Mouse (Mus musculus): ENCODE data around the gene Hdgfl2.
A peak's percentile ranks its signal among the peaks of the same experiment; 100 is the strongest.
"Not testable (repeated sequence)": the region's sequence is repeated elsewhere in the genome, so short reads cannot be mapped to it uniquely, and the experiment has no call there.

The Hdgfl2 gene

DNA sequence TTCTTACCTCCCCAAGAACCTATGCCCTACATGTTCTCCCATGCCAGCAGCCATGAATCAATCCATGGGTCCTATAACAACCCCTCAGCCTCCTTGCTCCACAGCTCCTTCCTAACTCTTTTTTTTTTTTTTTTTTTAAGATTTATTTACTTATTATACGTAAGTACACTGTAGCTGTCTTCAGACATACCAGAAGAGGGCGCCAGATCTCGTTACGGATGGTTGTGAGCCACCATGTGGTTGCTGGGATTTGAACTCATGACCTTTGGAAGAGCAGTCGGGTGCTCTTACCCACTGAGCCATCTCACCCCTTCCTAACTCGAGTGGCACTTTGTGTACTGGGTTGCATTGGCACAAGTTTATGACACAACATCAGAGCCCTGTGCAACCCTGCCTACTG is 13.7 kb upstream of the Hdgfl2 start:
- not testable (repeated sequence) for DNase-seq

DNA sequence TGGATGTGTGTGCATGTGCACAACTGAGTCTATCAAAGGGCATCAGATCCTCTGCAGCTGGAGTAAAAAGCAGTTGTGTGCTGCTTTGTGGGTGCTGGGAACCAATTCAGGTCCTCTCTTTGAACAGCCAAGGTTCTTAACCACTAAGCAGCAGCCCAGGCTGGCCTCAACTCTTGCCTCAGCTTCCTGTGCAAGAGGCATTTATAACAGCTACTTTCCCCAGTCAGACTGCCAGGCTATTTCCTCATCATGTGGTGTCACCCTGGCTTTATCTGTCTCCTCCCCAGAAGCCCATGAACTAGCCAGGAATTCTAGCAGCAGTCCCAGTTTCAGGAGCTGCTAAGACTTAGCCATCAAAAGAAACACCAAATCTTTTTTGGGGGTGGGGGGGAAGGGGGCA is 13.0 kb upstream of the Hdgfl2 start:
- DNase-seq, result no peak

DNA sequence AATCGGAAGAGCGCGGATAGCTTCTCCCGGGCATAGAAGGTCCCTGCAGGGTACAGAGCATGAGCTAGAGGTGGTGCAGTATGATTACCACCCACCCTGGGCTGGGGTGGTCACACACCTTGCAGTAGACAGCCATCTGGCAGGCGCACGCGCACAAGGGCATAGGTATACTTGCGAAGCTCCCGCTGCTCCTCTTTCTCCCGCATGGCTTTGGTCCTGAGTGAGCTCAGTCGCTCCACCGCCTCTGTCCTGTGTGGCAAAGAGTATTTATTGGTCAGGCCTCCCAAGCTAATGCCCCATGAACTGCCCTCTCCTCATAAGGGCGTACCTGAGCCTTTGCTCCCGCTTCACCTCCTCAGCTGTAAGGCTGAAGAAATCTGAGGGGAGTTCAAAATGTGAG is 10.4 kb upstream of the Hdgfl2 start:
- no peak for DNase-seq

DNA sequence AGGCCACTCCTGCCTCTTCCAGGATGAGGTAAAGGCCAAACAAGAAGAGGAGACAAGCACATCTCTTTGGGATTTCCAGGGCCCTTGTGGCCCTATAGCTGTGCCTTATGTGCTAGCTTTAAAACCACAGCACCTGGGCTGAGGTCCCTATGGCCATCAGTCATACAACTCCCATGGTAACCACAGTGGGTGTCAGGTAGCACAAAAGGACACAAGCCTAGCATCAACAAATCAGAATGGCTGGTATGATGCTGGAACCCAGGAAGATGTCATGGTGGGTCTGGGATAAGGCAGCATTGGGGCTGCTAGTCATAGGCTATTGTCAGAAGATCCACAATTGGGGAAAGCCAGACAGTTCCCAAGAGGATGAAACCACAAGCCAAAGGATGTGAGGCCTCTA is 8.3 kb upstream of the Hdgfl2 start:
- no peak for DNase-seq

DNA sequence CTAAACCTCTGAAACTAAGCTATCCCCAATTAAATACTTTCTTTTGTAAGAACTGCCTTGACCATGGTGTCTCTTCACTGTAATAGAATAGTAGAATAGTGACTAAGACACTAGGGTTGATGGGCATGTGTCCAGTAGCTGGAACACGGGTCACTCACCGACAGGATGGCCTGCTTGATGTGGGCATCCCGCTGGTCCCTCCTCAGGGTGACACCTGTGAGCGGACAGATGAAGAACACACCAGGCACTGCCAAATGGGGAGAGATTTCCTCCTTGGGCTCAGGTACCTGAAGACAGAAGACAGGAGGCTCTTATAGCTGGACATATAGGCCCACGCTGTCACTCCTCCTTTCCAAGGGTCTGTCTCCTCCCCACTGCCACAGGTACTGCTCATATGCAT is 7.2 kb upstream of the Hdgfl2 start:
- DNase-seq, result no peak

DNA sequence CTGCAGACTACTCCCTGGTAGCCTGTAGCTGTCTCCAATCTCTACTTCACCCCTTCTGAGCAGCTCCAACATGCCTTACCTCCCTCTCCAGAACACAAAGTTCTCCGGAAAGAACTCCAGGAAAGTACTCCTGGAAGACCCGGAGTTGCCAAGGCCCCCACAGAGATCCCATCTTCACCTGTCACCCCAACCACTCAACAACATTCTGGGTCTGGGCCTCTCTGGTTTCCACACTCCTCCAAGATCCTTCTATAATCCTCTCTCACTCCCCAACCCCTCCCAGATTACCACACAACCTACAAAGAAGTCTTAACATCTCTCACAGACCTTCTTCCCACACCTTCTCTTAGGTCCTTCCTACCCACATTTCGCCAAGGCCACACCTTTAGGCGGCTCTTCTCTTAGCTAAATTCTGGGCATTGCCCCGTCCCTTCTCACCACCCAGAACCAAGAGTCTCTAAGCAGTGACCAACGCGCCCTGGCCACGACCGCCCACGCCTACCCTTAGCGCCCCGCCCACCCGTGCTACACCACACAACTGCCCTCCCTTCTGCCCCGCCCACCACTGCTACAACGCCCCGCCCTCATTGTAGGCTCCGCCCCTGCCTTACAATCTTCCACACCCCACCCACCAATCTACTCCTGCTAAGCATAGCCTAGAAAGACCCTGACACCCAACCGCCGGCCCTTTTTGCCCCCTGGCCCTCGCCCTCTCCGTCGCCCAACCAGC is 5.2 kb upstream of the Hdgfl2 start:
- peak; percentile 73 for DNase-seq

GRCm38 (mm10) chr17:56074827-56075208 is 4.6 kb upstream of the Hdgfl2 start, which contains the start of gene Ubxn6:
Ubxn6 (minus strand) TSS chr17:56075028.
- DNase-seq, result peak; percentile 94

DNA sequence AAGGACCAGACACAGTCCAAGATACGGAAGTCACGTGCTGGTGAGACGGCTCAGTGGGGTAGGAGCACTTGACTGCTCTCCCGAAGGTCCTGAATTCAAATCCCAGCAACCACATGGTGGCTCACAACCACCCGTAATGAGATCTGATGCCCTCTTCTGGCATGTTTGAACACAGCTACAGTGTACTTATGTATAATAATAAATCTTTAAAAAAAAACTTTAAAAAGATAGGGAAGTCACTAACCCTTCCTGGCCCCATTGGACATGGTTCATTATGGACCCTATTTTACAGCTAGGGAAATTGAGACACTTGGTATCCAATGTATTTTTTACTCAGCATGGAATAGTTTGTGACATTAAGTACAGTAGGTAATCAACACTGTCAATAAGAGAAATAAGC is 1.9 kb upstream of the Hdgfl2 start:
- no peak for DNase-seq

GRCm38 (mm10) chr17:56078361-56078760 is 1.1 kb upstream of the Hdgfl2 start:
- peak; percentile 47 for DNase-seq

DNA sequence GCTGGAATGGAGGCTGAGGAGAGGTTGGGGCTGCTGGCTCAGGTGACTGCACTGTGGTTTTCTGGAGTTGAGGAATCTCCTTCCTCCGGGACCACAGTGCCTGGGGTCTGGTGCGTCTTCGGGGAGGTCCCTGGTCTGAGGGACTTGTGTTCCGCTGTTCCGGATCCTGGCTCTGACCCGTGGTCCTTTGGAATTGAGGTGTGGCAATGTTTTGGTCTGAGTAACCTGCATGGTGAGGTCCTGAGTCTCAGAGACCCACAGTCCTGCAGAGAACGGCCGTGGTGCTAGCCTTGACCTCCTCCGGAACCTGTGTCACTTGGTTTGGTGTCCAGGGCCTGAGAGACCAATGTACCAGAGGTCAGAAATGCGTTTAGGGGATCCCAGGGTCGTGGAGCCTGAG is 487 bp downstream of the Hdgfl2 start:
- DNase-seq, result peak; percentile 46

GRCm38 (mm10) chr17:56080781-56081585 is 1.5 kb downstream of the Hdgfl2 start:
- DNase-seq, result no peak

DNA sequence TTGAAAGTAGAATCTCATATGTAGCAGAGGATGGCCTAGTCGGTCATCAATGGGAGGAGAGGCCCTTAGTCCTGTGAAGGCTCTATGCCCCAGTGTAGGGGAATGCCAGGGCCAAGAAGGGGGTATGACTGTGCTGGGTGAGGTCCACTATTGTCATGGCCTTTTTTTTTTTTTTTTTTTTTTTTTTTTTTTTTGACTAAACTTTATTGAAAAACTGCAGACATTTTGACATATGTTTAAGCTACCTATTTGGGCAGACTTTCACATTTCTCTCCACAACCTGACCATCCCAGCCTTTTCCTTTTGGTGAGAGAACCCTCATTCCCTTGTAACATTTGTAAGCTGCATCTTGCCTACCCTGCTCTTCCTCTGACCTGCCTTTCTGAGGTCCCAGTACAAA is 12.9 kb downstream of the Hdgfl2 start:
- DNase-seq, result no peak

DNA sequence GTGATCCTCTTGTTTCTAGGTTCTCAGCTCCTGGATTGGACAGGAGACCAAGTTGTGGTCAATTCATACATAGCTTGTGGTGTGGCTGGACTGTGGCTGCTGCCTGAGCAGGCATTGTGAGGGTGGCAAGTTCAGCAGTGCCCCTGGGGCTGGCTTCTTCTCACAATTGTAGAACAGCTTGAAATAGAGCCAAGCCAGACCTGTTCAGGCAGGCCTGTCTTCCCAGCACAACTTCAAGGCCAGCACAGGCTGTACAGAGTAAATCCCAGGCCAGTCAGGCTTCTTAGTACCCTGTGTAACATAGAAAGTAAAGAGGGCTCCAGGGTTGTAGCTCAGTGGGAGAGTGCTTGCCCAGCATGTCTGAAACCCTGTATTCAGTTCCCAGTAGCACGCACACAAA is 13.4 kb downstream of the Hdgfl2 start:
- no peak for DNase-seq

DNA sequence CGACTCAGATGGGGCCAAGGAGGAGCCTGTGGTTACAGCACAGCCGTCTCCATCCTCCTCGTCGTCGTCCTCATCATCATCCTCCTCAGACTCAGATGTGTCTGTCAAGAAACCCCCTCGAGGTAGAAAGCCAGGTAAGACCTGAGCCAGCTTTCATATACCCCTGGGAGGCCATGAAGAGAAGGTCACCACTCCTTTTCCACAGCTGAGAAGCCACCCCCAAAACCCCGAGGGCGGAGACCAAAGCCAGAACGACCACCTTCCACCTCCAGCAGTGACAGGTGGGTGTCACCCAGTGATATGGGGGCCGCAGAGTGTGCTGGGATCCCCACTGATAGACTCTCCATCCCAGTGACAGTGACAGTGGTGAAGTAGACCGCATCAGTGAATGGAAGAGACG is 17.4 kb downstream of the Hdgfl2 start:
- no peak for DNase-seq

DNA sequence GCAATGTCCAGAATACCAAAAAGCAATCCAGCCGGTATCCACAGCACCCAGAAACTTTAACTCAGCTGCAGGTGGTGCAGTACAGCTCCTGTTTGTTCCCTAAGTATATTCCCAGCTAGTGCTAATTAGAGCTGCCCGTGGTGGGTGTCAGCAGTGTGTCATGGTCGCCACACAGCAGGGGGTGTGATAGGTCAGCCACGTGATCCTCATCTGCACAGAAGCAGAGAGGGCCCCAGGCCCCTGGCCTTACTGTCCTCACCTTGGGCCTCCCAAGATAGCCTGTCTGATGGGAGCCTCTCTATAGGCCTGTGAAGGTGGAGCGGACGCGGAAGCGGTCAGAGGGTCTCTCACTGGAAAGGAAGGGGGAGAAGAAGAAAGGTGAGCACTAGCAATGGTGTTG is 18.7 kb downstream of the Hdgfl2 start:
- DNase-seq, result no peak

DNA sequence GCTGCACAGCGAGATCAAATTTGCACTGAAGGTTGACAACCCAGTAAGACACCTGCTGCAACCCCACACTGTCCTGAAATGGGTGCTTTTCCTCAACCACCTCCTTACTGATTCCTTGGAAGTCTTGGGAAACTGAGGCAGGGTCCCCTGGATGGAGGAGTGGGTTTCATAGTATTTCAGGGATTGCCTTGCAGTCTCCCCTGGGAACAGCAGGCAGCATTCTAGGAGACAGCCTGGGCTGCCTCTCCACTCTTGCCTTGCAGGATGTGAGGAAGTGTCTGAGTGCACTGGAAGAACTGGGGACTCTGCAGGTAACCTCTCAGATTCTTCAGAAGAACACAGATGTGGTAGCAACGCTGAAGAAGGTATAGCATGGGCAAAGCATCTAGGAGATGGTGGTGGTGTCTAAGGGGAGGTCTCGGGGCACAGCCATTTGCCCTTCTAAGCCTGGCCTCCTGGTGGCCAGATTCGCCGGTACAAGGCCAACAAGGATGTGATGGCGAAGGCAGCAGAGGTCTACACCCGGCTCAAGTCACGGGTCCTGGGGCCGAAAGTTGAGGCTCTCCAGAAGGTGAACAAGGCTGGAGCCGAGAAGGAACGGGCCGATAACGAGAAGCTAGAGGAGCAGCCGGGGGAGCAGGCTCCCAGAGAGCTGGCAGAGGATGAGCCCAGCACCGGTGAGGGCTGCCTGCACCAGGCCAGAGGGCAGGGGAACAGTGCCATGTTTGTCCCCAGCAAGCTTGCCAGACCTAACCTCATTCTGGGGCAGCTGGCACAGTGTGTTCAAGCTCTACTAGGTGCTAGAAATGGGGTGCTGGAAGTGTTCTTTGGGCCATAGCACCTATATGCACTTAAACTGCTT is 19.5 kb downstream of the Hdgfl2 start:
- DNase-seq, result no peak

DNA sequence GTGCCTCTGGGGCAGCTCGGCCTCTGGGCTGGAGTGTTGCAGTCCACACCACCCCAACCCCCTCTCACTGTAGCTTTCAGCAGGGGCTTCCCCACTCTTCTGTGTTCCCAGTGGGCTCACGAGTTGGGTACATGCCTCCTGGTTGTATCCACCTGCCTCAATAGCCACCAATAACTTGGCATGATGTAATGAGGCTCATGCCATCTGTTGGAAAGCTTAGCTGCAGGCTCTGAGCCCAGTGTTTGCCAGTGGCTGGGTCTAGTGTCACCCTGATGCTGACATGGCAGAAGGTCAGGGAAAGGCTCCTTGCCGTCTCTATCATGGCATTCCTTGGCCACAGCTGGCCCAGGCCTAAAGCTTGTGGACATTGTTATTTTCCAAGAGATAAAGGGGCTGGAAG is 21.4 kb downstream of the Hdgfl2 start:
- no peak for DNase-seq

- DNase-seq, result no peak
Measured at GRCm38 (mm10) chr17:56102158-56102557, 22.7 kb downstream of the Hdgfl2 start.

GRCm38 (mm10) chr17:56102927-56103326 is 23.5 kb downstream of the Hdgfl2 start:
- DNase-seq, result no peak

DNA sequence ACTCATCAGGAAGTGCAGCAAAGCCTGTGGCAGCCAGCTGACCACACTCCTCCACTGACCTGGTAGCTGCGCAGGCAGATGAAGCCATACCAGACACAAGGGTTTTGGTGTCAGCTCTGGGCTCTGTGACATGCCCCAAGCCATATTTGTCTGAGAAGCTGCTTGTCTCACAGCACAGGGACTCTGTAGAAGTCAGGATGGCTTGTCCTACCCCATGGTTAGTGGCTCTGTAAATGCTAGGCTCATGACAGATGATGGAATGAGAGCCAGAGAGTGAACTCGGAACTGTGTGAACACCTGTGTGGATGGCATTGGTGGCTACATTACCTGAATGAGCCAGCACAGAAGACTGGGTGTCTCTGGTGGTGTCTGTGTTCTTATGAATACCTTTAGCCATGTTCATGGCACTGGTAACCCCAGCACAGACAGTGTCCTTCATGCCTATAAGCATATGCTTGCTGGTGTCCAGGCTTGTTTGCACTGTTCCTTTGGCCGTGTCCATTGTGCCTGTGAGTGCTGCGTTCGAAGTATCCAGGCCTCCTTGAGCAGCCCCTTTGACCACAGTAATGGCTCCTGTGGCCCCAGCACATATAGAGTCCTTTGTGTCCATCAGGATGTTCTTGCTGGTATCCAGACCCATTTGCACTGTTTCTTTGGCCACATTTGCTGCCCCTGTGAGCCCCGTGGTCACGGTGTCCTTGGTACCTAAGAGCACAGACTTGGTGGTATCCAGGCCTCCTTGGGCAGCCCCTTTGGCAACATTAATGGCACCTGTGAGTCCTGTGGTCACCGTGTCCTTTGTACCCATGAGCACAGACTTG is 24.2 kb downstream of the Hdgfl2 start:
- no peak for DNase-seq

DNA sequence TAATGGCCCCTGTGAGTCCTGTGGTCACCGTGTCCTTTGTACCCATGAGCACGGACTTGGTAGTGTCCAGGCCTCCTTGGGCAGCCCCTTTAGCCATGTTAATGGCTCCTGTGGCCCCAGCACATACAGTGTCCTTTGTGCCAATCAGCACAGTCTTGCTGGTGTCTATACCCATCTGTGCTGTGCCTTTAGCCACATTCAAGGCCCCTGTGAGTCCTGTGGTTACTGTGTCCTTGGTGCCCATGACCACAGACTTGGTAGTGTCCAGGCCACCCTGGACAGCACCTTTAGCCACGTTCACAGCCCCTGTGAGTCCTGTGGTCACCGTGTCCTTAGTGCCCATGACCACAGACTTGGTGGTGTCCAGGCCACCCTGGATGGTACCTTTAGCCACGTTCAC is 25.4 kb downstream of the Hdgfl2 start:
- DNase-seq, result not testable (repeated sequence)

GRCm38 (mm10) chr17:56106436-56106835 is 27.0 kb downstream of the Hdgfl2 start:
- DNase-seq, result not testable (repeated sequence)

DNA sequence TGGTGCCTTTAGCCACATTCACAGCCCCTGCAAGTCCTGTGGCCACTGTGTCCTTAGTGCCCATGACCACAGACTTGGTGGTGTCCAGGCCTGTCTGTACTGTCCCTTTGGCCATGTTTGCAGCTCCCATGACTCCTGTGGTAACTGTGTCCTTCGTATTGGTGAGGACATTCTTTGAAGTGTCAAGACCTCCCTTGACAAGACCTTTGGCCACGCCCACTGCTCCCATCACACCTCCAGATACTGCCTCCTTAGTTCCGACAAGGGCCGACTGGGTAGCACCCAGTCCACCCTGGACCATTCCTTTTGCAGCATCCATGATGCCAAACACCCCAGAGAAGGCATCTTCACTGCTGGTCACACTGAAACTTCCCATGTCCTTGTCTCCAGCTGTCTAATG is 27.5 kb downstream of the Hdgfl2 start:
- no peak for DNase-seq

Data from cerebellum, adult 11 months (tissue).